Mouse (Mus musculus) kidney, postnatal 14 days (tissue): Measurements from ENCODE around the gene Hist1h1d.
A peak's percentile ranks its signal among the peaks of the same experiment; 100 is the strongest.

Experiments
- DNase-seq: peaks from one replicate; pipeline ENCODE4 v3.0.0; 2022; ENCODE audit warnings: mixed read lengths

The Hist1h1d gene

GRCm38 (mm10) chr13:23593051-23593770 is 40.1 kb downstream of the Hist1h1d start:
- peak; percentile 42 for DNase-seq

- DNase-seq: no peak
Observed at GRCm38 (mm10) chr13:23595185-23595584, 42.1 kb downstream of the Hist1h1d start.

- no peak for DNase-seq
Observed at GRCm38 (mm10) chr13:23595622-23596372, 42.7 kb downstream of the Hist1h1d start.

GRCm38 (mm10) chr13:23597957-23598356 is 44.9 kb downstream of the Hist1h1d start:
- peak; percentile 79 for DNase-seq

GRCm38 (mm10) chr13:23603182-23603699 is 50.2 kb downstream of the Hist1h1d start:
- no peak for DNase-seq

- no peak for DNase-seq
Observed at GRCm38 (mm10) chr13:23604452-23604851, 51.4 kb downstream of the Hist1h1d start.

GRCm38 (mm10) chr13:23605052-23605451 is 52.0 kb downstream of the Hist1h1d start:
- DNase-seq: no peak

- DNase-seq: no peak
Observed at GRCm38 (mm10) chr13:23609209-23609608, 56.1 kb downstream of the Hist1h1d start.

- no peak for DNase-seq
Observed at GRCm38 (mm10) chr13:23609844-23610243, 56.8 kb downstream of the Hist1h1d start.
